Mouse (Mus musculus): ENCODE data around the gene Naa25. TPM values are rescaled to one million over a fixed set of nuclear protein-coding genes. Genes with fewer than 3 reads are reported as not detected.
"Not testable (repeated sequence)": the region's sequence is repeated elsewhere in the genome, so short reads cannot be mapped to it uniquely, and the experiment has no call there.

The Naa25 gene
- 42.7 and 43.3 TPM in 2 replicates for polyA plus RNA-seq (2016; fragmentation: Nextera tagmentation; extraction: Ambion mirVana)

DNA sequence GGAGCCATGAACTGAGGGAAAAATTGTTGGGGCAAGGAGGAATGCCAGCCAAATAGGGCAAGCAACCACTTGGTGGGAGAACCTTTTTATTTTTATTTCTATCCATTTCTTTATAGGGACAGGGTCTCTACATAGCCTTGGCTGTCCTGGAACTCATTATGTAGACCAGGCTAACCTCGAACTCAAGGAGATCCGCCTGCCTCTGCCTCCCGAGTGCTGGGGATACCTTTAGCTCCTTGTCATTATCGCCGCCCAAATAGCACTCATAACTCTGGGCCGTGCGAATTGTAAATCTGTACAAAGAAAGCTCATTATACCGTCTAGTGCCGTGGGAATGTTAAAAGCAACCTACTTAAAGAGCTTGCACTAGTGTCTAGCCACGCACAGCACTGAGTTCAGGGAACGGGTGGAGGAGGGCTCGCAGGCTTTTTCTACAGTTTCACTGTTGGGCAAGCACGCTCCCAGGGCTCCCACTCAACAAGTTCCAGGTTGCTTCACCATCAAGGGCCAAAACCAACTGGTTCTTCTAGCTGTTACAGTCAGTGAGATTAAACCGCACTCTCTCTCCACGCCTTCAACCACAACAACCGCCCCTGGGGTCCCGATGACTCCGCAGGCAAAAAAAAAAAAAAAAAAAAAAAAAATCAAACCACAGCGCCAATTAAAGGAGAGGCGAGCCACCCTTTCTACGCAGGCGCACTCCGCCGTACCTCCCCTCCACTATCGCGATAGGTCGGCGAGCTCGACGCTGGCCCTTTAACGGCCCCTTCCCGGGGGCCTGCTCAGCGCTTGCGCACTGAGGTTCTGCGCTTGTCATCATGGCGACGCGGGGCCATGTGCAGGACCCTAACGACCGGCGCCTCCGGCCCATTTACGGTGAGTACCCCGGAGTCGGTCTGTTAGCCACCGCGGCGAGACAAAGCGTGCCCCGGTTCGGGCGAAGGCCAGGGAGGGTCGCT is at the start of gene Naa25:
Gene Naa25, plus strand, starts transcription at position 750 of the 959 bp plus-strand sequence.
- 11% methylated on average over 53 of the region's 53 CpGs for WGBS
- Histone ChIP-seq H3K27me3 (no peaks in the 10 kb centered on the region), H3K36me3 (peaks cover 4% of the 10 kb centered on the region; the same call in 1 of the 2 replicates), H3K4me1 (peaks cover 15% of the 10 kb centered on the region), H3K4me2 (replicated peaks) (peak within 1 kb of the TSS; percentile 96), H3K9me3 (replicated peaks) (no peaks in the 10 kb centered on the region), H3K9ac (peak within 1 kb of the TSS; percentile 88), H3K4me3 (peak within 1 kb of the TSS; percentile 79), H3K27ac (peak within 1 kb of the TSS; percentile 79)
- peak; percentile 96 for ATAC-seq (ENCODE audit: low FRiP score)

DNA sequence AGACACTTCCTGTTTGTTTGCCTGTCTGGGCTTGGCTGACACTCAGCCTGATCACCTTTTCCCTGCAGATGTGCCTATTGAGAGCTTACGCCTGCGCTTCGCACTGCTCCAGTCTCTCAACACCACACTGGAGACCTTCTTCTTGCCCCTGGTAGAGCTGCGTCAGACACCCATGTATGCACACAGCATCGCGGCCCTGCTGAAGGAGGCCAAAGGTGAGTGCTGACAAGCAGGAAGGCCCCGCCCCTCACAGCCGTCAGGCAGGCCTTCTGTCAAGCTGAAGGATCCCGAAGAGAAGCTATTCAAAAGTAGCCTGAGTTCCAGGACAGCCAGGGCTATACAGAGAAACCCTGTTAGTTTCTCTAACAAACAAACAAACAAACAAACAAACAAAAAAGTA is 38.5 kb upstream of the Naa25 start:
- H3K9ac ChIP-seq, result no peak overlapping the region
- H3K4me2 ChIP-seq (replicated peaks), result no peak overlapping the region
- no peaks in the 10 kb centered on the region for H3K4me1 ChIP-seq
- H3K27me3 ChIP-seq, result no peaks in the 10 kb centered on the region
- no peak overlapping the region for H3K27ac ChIP-seq
- 81% methylated on average over 9 of the region's 9 CpGs for WGBS
- H3K9me3 ChIP-seq (replicated peaks), result no peaks in the 10 kb centered on the region
- no peak for ATAC-seq (ENCODE audit: low FRiP score)
- no peak overlapping the region for H3K4me3 ChIP-seq
- peaks cover 99% of the 10 kb centered on the region for H3K36me3 ChIP-seq

DNA sequence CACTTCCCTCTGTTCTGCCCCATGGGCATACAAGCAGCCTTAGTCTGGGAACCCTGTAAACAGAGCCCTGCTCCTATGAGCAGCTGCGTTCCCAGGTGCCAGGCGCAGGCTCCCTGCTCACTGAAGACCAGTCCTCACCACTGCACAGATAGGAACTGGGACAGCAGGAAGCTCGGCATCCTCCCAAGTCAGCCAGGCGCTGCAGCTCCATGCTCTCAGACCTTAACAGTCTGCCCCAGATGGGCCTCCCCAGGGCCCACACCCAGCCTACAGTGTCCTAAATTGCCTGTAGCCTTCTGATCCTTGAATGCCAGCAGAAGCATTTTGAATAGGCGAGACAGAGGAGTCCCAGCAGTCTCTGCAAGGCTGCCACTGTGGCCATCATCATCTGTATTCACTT is 36.0 kb upstream of the Naa25 start:
- WGBS, result 88% methylated on average over 5 of the region's 5 CpGs
- ATAC-seq (ENCODE audit: low FRiP score), result no peak
- Histone ChIP-seq H3K27me3 (no peaks in the 10 kb centered on the region), H3K4me2 (replicated peaks) (no peak overlapping the region), H3K4me1 (no peaks in the 10 kb centered on the region), H3K27ac (no peak overlapping the region), H3K36me3 (peaks cover 99% of the 10 kb centered on the region), H3K9me3 (replicated peaks) (no peaks in the 10 kb centered on the region), H3K9ac (no peak overlapping the region), H3K4me3 (no peak overlapping the region)

GRCm38 (mm10) chr5:121363441-121363840 is 34.3 kb upstream of the Naa25 start:
- WGBS, result 96% methylated on average over 7 of the region's 7 CpGs
- no peak for ATAC-seq (ENCODE audit: low FRiP score)
- Histone ChIP-seq H3K9ac (no peak overlapping the region), H3K4me1 (no peaks in the 10 kb centered on the region), H3K4me2 (replicated peaks) (no peak overlapping the region), H3K27ac (no peak overlapping the region), H3K27me3 (no peaks in the 10 kb centered on the region), H3K9me3 (replicated peaks) (no peaks in the 10 kb centered on the region), H3K36me3 (peaks cover 98% of the 10 kb centered on the region), H3K4me3 (no peak overlapping the region)

DNA sequence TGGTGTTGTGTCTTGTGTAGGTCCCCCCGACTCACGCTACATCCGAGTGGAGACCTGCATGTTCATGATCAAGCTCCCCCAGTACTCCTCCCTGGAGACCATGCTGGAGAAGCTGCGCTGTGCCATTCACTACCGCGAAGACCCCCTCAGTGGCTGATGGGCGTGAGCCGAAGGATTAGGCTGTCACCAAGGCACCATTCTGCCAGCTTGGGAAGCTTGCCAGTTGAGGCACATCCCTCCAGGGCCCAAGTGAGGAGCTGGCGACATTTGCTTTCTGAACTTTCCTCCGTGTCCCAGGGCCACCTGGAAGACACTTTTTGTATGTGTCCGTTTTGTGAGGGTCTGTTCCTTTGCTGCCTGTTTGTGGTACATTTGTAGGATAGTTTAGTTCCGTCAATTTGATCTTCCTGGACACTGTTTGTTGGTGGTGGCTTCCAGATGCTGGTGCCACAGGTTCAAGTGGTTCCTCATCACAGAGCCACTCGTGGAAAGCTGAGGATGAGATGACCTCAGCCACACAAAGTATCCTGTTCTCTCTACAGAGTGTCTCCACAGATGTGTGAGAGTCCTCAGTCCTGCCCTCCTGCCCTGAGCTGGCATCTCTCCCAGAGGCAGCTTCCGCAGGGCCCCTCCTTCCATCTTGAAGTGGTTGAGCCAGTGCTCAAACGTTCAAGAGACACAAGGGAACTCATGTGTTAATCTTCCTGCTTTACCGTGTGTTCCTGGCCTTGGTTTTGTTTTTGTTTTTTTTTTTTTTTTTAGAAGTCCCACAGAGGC is 31.1 kb upstream of the Naa25 start:
- no peak overlapping the region for H3K27ac ChIP-seq
- H3K4me3 ChIP-seq, result no peak overlapping the region
- H3K4me1 ChIP-seq, result no peaks in the 10 kb centered on the region
- no peak overlapping the region for H3K9ac ChIP-seq
- no peak for ATAC-seq (ENCODE audit: low FRiP score)
- H3K4me2 ChIP-seq (replicated peaks), result no peak overlapping the region
- H3K9me3 ChIP-seq (replicated peaks), result no peaks in the 10 kb centered on the region
- WGBS, result 86% methylated on average over 16 of the region's 16 CpGs
- H3K36me3 ChIP-seq, result peaks cover 90% of the 10 kb centered on the region
- H3K27me3 ChIP-seq, result no peaks in the 10 kb centered on the region

GRCm38 (mm10) chr5:121367255-121367654 is 30.5 kb upstream of the Naa25 start:
- H3K27me3 ChIP-seq, result no peaks in the 10 kb centered on the region
- no peak overlapping the region for H3K4me2 ChIP-seq (replicated peaks)
- H3K4me1 ChIP-seq, result no peaks in the 10 kb centered on the region
- no peak overlapping the region for H3K27ac ChIP-seq
- H3K9ac ChIP-seq, result no peak overlapping the region
- no peak for ATAC-seq (ENCODE audit: low FRiP score)
- 87% methylated on average over 4 of the region's 4 CpGs for WGBS
- no peak overlapping the region for H3K4me3 ChIP-seq
- H3K36me3 ChIP-seq, result peaks cover 90% of the 10 kb centered on the region
- H3K9me3 ChIP-seq (replicated peaks), result no peaks in the 10 kb centered on the region

DNA sequence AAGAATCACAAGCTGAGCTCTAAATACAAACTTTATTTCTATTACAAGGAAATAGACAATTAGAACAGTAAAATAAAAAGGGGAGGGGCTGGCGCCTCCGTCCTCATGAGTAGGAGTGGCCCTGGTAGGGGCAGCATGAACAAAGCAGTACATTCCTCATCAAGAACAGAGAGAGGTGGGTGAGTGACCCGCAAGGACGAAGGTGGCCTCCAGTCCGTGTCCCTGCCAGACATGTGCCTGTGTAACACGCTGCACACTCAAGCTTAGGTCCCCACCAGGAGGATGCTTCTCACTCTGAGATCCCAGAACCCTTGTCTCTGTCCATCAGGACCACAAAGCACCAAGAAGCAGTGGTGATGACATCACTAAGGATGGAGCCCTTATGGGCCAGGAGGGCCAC is 26.0 kb upstream of the Naa25 start:
- Histone ChIP-seq H3K27ac (no peak overlapping the region), H3K4me2 (replicated peaks) (no peak overlapping the region), H3K27me3 (no peaks in the 10 kb centered on the region), H3K36me3 (peaks cover 85% of the 10 kb centered on the region), H3K9me3 (replicated peaks) (no peaks in the 10 kb centered on the region), H3K4me3 (no peak overlapping the region), H3K4me1 (no peaks in the 10 kb centered on the region), H3K9ac (no peak overlapping the region)
- no peak for ATAC-seq (ENCODE audit: low FRiP score)
- WGBS, result 91% methylated on average over 6 of the region's 6 CpGs

DNA sequence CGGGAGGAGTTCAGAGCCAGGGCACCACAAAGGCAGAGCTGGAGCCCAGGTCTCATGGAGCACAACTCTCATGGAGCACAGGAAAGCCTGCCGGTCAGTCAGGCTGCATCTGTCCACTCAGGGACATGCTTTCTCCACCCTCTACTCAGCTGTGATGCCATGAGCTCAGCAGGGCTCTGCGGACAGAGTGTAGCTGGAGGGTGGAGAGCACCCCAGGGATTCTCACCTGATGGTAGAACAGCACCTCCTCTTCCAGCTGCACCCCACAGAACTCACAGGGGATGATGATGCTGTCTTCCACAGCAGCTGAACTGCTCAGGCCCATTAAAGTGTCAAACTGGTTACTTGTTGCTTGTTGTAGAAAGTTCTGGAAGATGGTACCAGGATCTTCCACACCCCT is 22.9 kb upstream of the Naa25 start:
- peaks cover 88% of the 10 kb centered on the region for H3K36me3 ChIP-seq
- ATAC-seq (ENCODE audit: low FRiP score), result no peak
- H3K4me3 ChIP-seq, result no peak overlapping the region

DNA sequence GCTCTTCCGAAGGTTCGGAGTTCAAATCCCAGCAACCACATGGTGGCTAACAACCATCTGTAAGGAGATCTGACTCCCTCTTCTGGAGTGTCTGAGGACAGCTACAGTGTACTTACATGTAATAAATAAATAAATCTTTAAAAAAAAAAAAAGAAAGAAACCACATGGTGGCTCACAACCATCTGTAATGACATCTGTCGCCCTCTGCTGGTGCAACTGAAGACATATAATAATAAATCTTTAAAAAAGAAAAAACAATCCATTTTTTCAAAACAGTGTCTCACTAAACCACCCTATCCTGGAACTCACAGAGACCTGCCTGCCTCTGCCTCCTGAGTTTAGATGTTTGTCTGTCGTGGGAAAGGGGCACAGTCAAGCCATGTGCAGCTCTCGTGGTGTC is 20.8 kb upstream of the Naa25 start:
- H3K4me1 ChIP-seq; H3K27me3 ChIP-seq; H3K9ac ChIP-seq; ATAC-seq (ENCODE audit: low FRiP score); H3K27ac ChIP-seq; H3K4me3 ChIP-seq; H3K9me3 ChIP-seq (replicated peaks); H3K4me2 ChIP-seq (replicated peaks): not testable (repeated sequence)
- WGBS, result 74% methylated on average over 5 of the region's 5 CpGs
- H3K36me3 ChIP-seq, result peaks cover 92% of the 10 kb centered on the region

More for the DNA sequence above, 22.9 kb upstream of the Naa25 start:
- Histone ChIP-seq H3K27ac (no peak overlapping the region), H3K9ac (no peak overlapping the region), H3K4me1 (no peaks in the 10 kb centered on the region), H3K27me3 (no peaks in the 10 kb centered on the region), H3K9me3 (replicated peaks) (no peaks in the 10 kb centered on the region), H3K4me2 (replicated peaks) (no peak overlapping the region)
- 89% methylated on average over 3 of the region's 3 CpGs for WGBS

DNA sequence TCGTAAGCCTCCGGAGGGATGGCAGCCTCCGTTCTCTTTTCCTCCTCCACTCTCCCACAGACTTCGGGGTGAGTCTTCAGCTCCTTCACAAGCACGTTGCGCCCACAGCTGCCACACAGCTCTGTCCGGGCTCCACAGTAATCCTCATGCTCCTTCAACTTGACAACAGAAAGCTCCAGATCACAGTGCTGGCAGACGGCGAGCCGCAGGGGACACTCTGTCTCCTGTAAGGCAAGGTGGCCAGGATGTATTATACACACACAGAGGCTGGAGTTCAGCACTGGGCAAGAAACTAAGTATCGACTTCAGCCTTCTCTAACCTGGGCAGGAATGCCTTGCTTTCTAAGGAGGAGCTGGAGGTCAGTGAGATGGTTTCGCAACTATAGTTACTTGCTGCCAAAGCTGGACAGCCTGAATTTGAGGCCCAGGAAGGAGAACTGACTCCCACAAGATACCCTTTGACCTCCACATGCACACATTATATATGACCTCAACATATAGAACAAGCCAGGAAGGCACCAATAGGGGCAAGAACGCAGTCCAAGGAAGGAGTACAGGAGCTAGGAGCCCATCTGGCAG is 19.0 kb upstream of the Naa25 start:
- no peak for ATAC-seq (ENCODE audit: low FRiP score)

DNA sequence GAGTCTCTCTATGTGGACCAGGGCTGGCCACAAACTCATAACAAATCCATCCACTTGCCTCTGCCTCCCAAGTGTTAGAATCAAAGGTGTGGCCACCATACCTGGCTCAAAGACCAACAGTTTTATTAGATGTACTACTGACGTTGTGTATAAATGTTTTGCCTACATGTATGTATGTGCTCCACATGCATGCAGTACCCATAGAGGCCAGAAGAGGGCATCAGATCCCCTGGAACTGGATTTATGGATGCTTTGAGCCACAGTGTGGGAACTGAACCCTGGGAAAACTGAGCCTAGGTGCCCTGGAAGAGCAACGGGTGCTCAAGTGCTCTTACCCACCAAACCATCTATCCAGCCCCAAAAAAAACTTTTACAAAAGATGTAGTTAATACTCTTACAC is 17.0 kb upstream of the Naa25 start:
- Histone ChIP-seq H3K4me2 (replicated peaks) (no peak overlapping the region), H3K9me3 (replicated peaks) (peaks cover 5% of the 10 kb centered on the region), H3K4me1 (peaks cover 14% of the 10 kb centered on the region), H3K9ac (no peak overlapping the region), H3K27me3 (no peaks in the 10 kb centered on the region), H3K4me3 (no peak overlapping the region), H3K36me3 (peaks cover 64% of the 10 kb centered on the region), H3K27ac (no peak overlapping the region)
- 93% methylated on average over 2 of the region's 2 CpGs for WGBS
- ATAC-seq (ENCODE audit: low FRiP score), result no peak

More for the DNA sequence above, 19.0 kb upstream of the Naa25 start:
- Histone ChIP-seq H3K9me3 (replicated peaks) (peaks cover 5% of the 10 kb centered on the region), H3K27me3 (no peaks in the 10 kb centered on the region), H3K4me3 (no peak overlapping the region), H3K27ac (no peak overlapping the region), H3K9ac (no peak overlapping the region), H3K4me1 (peaks cover 7% of the 10 kb centered on the region), H3K36me3 (peaks cover 80% of the 10 kb centered on the region), H3K4me2 (replicated peaks) (no peak overlapping the region)
- WGBS, result 95% methylated on average over 13 of the region's 13 CpGs

All from hindbrain, embryonic 12.5 days (tissue).